Mouse (Mus musculus) myocyte (in vitro differentiated cells): Measurements from ENCODE around the gene Men1. TPM values are rescaled to one million over a fixed set of nuclear protein-coding genes. Genes with fewer than 3 reads are reported as not detected.
A peak's percentile ranks its signal among the peaks of the same experiment; 100 is the strongest.
"Not testable (repeated sequence)": the region's sequence is repeated elsewhere in the genome, so short reads cannot be mapped to it uniquely, and the experiment has no call there.

Experiments
- H3K27me3 ChIP-seq: one replicate; pipeline ENCODE4 v1.6.1; 2011; ENCODE audit not compliant: control insufficient read depth, insufficient read depth, insufficient read length
- H3K36me3 ChIP-seq: one replicate; pipeline ENCODE4 v1.6.1; 2011; ENCODE audit not compliant: control insufficient read depth, insufficient read depth
- H3K4me2 ChIP-seq: one replicate; pipeline ENCODE4 v1.6.1; 2011; ENCODE audit warnings: low read depth, control low read depth
- H3K4me3 ChIP-seq: one replicate; pipeline ENCODE4 v1.5.1; 2011; ENCODE audit warnings: mild to moderate bottlenecking, control low read depth, moderate library complexity
- H3K79me2 ChIP-seq: one replicate; pipeline ENCODE4 v1.6.1; 2011; ENCODE audit not compliant: control insufficient read depth, insufficient read depth
- H3ac ChIP-seq: one replicate; pipeline ENCODE4 v1.6.1; 2011; ENCODE audit not compliant: control insufficient read depth, insufficient read length
- CEBPB ChIP-seq: IDR thresholded peaks from 2 replicates; pipeline ENCODE4 v1.6.1; 2011; ENCODE audit warnings: mild to moderate bottlenecking, moderate library complexity; ENCODE audit not compliant: poor library complexity, insufficient read depth, severe bottlenecking
- E2F4 ChIP-seq: IDR thresholded peaks from one replicate; pipeline ENCODE4 v1.6.1; 2011; ENCODE audit warnings: mild to moderate bottlenecking, control low read depth, moderate library complexity; ENCODE audit not compliant: insufficient read depth
- MAX ChIP-seq: IDR thresholded peaks from one replicate; pipeline ENCODE4 v1.6.1; 2011; ENCODE audit warnings: low read depth, mild to moderate bottlenecking, control low read depth
- MYOD1 ChIP-seq, 3 experiments: IDR thresholded peaks; one replicate each; pipeline ENCODE4 v1.6.1; 2011; ENCODE audit warnings: control low read depth in 2 of 3, low read depth in 2 of 3, mild to moderate bottlenecking in 2 of 3, moderate library complexity in 1 of 3; ENCODE audit not compliant: insufficient read length in 2 of 3, control insufficient read depth in 1 of 3
- MYOG ChIP-seq, 3 experiments: IDR thresholded peaks; one replicate each; pipeline ENCODE4 v1.6.1; 2011; ENCODE audit warnings: control low read depth in 2 of 3, low read depth in 2 of 3, mild to moderate bottlenecking in 2 of 3; ENCODE audit not compliant: insufficient read length in 2 of 3, control insufficient read depth in 1 of 3, insufficient read depth in 1 of 3
- POLR2A ChIP-seq: IDR thresholded peaks from one replicate; pipeline ENCODE4 v1.6.1; 2011; ENCODE audit warnings: low read depth, mild to moderate bottlenecking, control low read depth, moderate library complexity; ENCODE audit not compliant: insufficient read length
- POLR2AphosphoS2 ChIP-seq: IDR thresholded peaks from one replicate; pipeline ENCODE4 v1.6.1; 2011; ENCODE audit warnings: low read depth, control low read depth; ENCODE audit not compliant: insufficient read length
- REST ChIP-seq: IDR thresholded peaks from one replicate; pipeline ENCODE4 v1.6.1; 2011; ENCODE audit warnings: mild to moderate bottlenecking, control low read depth, moderate library complexity; ENCODE audit not compliant: insufficient read depth, insufficient read length
- SRF ChIP-seq: IDR thresholded peaks from one replicate; pipeline ENCODE4 v1.6.1; 2011; ENCODE audit warnings: low read depth; ENCODE audit not compliant: control insufficient read depth, insufficient read length
- TCF12 ChIP-seq: IDR thresholded peaks from one replicate; pipeline ENCODE4 v1.6.1; 2011; ENCODE audit warnings: mild to moderate bottlenecking, control low read depth; ENCODE audit not compliant: poor library complexity, insufficient read depth, severe bottlenecking
- TCF3 ChIP-seq: IDR thresholded peaks from one replicate; pipeline ENCODE4 v1.6.1; 2011; ENCODE audit warnings: low read depth, control low read depth; ENCODE audit not compliant: insufficient read length
- USF1 ChIP-seq: IDR thresholded peaks from one replicate; pipeline ENCODE4 v1.6.1; 2011; ENCODE audit warnings: low read depth, mild to moderate bottlenecking, control low read depth, moderate library complexity
- polyA plus RNA-seq: library from polyadenylated mRNA; unstranded; fragments of >200 nt; fragmentation: generic; extraction: Trizol; gene quantifications from one replicate; pipeline ENCODE4 v1.2.1, GENCODE M21; 2012; ENCODE audit warnings: missing spikeins

The Men1 gene
- polyA plus RNA-seq, 1 experiment = 37.2 TPM

DNA sequence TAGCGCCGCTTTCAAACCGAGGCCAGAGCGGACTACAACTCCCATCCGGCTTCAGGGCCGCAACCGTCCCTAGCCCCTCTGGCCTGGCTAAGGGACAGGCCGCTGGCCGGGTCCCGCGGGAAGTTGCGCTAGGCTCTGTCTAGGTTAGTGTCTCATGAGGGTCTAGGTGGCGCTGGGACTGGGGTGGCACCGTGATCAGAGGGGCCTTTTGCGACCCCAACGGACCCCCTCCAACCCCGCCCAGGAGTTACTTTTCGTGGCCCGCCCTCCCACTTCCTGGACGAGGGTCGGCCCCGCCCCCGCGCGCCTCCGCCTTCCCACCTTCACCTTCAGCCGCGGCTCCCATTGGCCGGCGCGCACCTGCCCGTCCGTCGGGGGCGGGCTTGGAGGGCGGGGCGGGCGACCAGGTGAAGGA, 28.6 kb upstream of the Men1 start, which contains the start of gene Cdc42bpg:
Cdc42bpg (plus strand) TSS at position 320 of the 415 bp plus-strand sequence.
- Histone ChIP-seq H3K36me3 (no peaks in the 10 kb centered on the region), H3K27me3 (no peaks in the 10 kb centered on the region), H3K4me3 (peak within 1 kb of the TSS; percentile 19), H3K4me2 (peak within 1 kb of the TSS; percentile 69), H3K79me2 (no peaks in the 10 kb centered on the region), H3ac (peak within 1 kb of the TSS; percentile 15)
- TF ChIP-seq REST = no peak
- TF ChIP-seq USF1 = no peak
- TF ChIP-seq MYOD1 (IDR thresholded peaks at IDR 0.05; ENCODE audit: control insufficient read depth in 1 of 3, insufficient read length in 2 of 3, low read depth in 2 of 3) = no peak
- no peak for TF ChIP-seq CEBPB
- TF ChIP-seq TCF3 = no peak
- TF ChIP-seq MAX = no peak
- no peak for TF ChIP-seq SRF
- TF ChIP-seq E2F4 = no peak
- no peak for TF ChIP-seq TCF12
- TF ChIP-seq POLR2A = no peak
- no peak for TF ChIP-seq POLR2AphosphoS2
- no peak for TF ChIP-seq MYOG (IDR thresholded peaks at IDR 0.05; ENCODE audit: control insufficient read depth in 1 of 3, insufficient read depth in 1 of 3, insufficient read length in 2 of 3, low read depth in 2 of 3)

DNA sequence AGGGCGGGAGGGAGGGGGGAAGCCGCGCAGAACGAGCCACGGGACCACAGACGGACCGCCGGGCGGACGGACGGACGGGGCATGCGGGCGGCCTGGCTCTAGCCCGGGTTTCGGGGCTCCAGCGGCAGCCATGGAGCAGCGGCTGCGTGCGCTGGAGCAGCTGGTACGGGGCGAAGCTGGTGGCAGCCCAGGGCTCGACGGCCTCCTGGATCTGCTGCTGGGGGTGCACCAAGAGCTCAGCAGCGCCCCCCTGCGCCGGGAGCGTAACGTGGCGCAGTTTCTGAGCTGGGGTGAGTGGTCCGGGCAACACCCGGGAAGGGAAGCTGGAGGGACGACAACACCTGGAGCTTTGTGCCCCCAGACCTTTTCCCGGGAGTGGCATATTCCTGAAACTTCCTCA, 28.2 kb upstream of the Men1 start:
- Histone ChIP-seq H3K79me2 (no peaks in the 10 kb centered on the region), H3K4me2 (peak overlapping the region; percentile 69), H3K4me3 (peak overlapping the region; percentile 19), H3K27me3 (no peaks in the 10 kb centered on the region), H3ac (peak overlapping the region; percentile 15), H3K36me3 (no peaks in the 10 kb centered on the region)
- TF ChIP-seq E2F4 = no peak
- peak in 2 of 3 experiments; percentile 53 to 79 for TF ChIP-seq MYOG (IDR thresholded peaks at IDR 0.05; ENCODE audit: control insufficient read depth in 1 of 3, insufficient read depth in 1 of 3, insufficient read length in 2 of 3, low read depth in 2 of 3)
- TF ChIP-seq TCF3 = no peak
- no peak for TF ChIP-seq MAX
- peak in 1 of 3 experiments; percentile 39 for TF ChIP-seq MYOD1 (IDR thresholded peaks at IDR 0.05; ENCODE audit: control insufficient read depth in 1 of 3, insufficient read length in 2 of 3, low read depth in 2 of 3)
- peak; percentile 54 for TF ChIP-seq POLR2A
- TF ChIP-seq CEBPB = no peak
- TF ChIP-seq SRF = no peak
- TF ChIP-seq TCF12 = no peak
- peak; percentile 37 for TF ChIP-seq POLR2AphosphoS2
- TF ChIP-seq REST = no peak
- TF ChIP-seq USF1 = no peak

DNA sequence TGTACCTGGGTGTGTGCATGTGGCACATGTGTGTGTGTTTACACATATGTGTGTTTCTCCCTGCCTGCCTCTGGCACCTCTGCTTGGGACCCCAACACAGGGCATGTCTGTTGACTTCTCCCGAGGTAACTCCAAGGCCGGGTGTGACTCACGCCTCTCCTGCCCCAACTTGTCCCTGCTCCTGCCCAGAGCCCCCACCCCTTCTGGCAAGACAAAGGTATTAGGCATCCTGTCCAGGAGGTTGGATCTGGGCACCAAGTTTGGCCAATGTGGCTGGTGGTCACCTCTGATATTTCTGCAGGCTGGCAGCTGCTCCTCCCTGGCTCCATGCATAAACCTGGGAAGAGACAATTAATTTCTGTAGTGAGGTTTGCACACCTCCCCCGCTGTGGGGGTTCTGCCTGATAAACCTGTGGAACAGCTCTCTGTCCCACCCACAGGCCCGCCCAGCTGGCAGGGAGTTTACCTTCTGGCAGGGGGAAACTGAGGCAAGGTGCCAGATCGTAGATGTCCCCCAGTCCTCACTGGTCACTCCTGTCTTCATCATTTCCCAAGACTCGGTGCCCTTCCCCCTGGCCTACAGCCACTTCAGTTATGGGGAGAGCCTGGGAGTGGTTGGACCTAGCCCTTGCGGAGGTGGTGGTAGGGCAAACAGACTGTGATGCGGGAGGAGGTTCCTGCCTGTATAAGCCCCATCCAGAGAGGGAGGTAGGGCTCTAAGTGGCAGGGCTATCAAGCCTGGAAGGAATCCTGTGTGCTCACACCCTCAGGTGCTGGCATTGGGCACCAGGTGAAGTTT, 26.8 kb upstream of the Men1 start:
- TF ChIP-seq TCF3 (no peak), MAX (no peak), MYOD1 (IDR thresholded peaks at IDR 0.05; ENCODE audit: control insufficient read depth in 1 of 3, insufficient read length in 2 of 3, low read depth in 2 of 3) (no peak), MYOG (IDR thresholded peaks at IDR 0.05; ENCODE audit: control insufficient read depth in 1 of 3, insufficient read depth in 1 of 3, insufficient read length in 2 of 3, low read depth in 2 of 3) (no peak), USF1 (no peak), POLR2AphosphoS2 (no peak), POLR2A (no peak), E2F4 (no peak), REST (no peak), SRF (no peak), CEBPB (no peak), TCF12 (no peak)
- H3K4me3 ChIP-seq = no peak overlapping the region
- H3K27me3 ChIP-seq = no peaks in the 10 kb centered on the region
- no peaks in the 10 kb centered on the region for H3K79me2 ChIP-seq
- H3ac ChIP-seq = no peak overlapping the region
- no peaks in the 10 kb centered on the region for H3K36me3 ChIP-seq
- H3K4me2 ChIP-seq = no peak overlapping the region

DNA sequence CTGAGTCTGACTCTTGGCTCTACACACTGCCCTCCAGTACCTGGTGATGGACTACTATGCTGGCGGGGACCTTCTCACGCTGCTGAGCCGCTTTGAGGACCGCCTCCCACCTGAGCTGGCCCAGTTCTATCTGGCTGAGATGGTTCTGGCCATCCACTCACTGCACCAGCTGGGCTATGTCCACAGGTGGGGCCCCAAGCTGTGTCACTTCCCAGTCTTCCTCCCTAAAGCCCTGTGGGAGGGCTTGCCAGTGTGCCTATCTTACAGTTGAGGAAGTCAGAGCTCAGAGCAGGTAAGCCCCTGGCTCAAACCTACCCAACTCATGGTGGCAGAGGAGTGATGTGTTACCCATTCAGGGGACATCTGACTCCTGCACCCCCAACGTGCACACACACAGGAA, 24.6 kb upstream of the Men1 start:
- Histone ChIP-seq H3K27me3 (no peaks in the 10 kb centered on the region), H3K4me2 (no peak overlapping the region), H3K4me3 (no peak overlapping the region), H3ac (no peak overlapping the region), H3K79me2 (no peaks in the 10 kb centered on the region), H3K36me3 (no peaks in the 10 kb centered on the region)
- no peak for TF ChIP-seq REST
- no peak for TF ChIP-seq CEBPB
- no peak for TF ChIP-seq POLR2AphosphoS2
- no peak for TF ChIP-seq TCF12
- no peak for TF ChIP-seq SRF
- no peak for TF ChIP-seq USF1
- TF ChIP-seq E2F4 = no peak
- no peak for TF ChIP-seq MAX
- TF ChIP-seq POLR2A = no peak
- no peak for TF ChIP-seq MYOD1 (IDR thresholded peaks at IDR 0.05; ENCODE audit: control insufficient read depth in 1 of 3, insufficient read length in 2 of 3, low read depth in 2 of 3)

DNA sequence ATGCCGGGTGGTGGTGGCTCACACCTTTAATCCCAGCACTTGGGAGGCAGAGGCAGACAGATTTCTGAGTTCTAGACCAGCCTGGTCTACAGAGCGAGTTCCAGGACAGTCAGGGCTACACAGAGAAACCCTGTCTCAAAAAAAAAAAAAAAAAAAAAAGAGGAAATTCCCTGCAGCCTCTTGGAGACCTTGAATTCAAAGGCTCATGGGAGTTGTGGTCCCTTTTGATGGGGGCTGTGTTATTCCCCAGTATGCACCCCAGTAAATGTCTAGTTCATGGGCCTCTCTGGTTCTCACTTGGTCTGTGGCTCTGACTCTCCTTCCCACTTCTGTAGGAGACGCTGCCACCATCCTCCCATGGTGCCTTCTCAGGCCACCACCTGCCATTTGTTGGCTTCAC, 23.0 kb upstream of the Men1 start:
- not testable (repeated sequence) for H3K4me3 ChIP-seq, H3K27me3 ChIP-seq, H3K36me3 ChIP-seq, H3K79me2 ChIP-seq, H3K4me2 ChIP-seq, H3ac ChIP-seq
